Mouse (Mus musculus) right cerebral cortex, postnatal 14 days (tissue): ENCODE results near the gene Traf3.
A peak's percentile ranks its signal among the peaks of the same experiment; 100 is the strongest.

ENCODE experiments used
- DNase-seq: peaks from one replicate; pipeline ENCODE4 v3.0.0; 2022

Gene Traf3

DNA sequence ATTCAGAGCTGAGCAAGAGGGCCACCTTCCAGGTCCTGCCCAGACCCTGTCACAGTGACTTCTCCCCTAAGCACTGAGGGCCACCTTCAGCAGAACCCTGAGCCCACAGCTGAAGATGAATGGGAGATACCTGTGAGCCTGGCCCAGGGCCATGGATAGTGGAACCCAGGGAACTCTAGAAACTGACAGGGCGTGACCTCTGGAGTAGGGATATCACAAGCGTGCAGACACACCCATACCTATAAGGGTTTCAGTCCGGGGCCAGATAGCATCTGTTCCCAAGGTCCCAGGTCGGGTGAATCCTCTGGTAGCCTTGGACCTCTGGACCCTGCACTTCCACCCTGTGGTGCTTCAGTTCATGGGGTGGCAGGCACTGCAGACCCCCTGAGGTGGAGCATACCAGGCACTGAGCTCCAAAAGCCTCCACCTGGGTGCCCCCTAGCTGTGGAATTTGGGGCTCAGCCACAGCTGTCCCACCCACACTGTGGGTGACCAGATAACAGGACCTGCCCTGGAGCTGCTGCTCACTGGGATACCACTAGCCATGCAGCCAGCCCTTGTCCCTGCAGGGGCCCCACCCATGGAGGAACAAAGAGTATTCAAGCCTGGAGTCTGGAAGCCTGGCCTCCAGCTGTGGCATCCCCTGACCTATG, 101.6 kb downstream of the Traf3 start:
- no peak for DNase-seq

DNA sequence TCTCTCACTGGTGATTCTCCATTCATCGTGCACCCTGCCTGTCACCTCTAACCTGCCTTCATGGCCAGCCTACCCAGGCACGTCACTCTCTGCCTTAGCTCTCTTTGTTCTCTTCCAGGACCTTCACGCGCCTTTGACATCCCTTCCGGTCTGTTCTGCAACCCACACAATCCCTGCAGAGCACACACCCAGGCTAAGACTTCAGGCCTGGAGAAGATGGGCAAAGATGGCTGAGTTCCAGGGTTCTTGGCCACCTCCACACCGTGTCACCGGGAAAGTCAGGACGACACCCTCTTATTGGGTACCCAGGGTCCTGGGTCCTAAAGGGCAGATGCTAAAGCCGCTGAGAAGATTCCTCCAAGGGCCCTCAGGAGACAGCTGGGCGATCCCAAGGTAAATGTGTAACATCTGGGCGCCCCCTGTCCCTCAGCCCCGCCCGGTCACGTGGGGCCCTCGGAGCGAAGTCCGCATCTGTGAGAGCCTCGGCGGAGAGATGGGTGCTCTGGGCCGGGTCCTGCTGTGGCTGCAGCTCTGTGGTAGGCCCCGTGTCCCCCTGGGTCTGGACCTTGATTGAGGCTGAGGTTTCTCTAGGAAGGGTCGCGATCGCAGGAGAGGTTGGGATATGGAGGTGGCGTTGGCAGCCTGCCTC, 104.6 kb downstream of the Traf3 start, which contains the start of gene Amn:
Amn (plus strand) TSS at position 467 of the 649 bp plus-strand sequence.
- DNase-seq, result no peak

DNA sequence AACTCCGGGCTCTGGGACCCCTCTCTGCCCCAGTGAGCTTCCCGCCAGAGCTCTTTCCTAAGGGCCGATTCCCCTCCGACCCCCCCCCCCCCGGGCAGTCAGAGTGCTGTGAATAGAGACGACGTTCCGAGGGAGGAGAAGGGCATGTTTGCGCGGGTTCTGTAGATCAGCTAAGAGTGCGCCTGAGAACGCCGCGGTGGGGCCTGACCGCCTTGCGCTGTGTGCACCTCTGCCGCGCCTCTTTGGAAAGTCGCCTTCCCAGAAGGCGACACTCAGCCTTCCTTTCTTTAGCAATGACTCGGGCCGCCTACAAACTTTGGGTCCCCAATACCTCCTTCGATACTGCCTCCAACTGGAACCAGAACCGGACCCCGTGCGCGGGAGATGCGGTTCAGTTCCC, 105.2 kb downstream of the Traf3 start:
- DNase-seq, result no peak

DNA sequence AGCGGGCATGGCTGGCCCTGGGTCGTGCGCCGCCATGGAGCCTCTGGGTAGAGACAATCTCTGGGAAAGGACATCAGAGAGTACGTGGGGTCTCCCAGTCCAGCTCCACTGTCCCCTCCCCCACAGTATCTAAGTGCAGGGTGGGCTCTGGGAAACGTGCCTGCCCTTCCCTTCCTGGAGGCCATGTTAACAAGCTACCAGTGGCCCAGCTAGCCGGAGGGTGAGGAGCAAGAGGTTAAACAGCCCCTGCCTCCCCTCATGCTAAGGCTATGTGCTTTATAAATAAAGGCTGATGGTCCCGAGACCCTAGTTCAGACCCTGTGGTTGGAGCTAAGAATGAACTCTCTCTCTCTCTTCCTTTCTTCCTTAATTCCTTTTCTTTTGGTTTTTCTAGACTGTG, 105.8 kb downstream of the Traf3 start:
- no peak for DNase-seq

DNA sequence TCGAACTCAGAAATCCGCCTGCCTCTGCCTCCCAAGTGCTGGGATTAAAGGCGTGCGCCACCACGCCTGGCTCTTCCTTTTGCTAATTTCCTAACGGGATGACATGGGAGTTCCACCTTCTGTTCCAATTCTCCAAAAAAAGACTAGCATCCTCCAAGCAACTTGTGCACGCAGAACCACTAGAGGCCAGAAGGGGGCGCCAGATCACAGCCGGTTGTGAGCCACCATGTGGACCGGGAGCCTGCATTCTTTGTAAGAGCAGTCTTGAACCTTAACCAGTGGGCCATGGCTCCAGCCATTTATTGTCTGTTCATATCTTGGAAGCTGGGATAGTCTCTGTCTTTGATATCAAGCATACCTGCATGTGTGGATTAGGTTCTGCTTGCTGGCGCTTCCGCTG, 106.2 kb downstream of the Traf3 start:
- peak; percentile 84 for DNase-seq

- no peak for DNase-seq
Measured at GRCm38 (mm10) chr12:111274006-111274405, 107.8 kb downstream of the Traf3 start.

DNA sequence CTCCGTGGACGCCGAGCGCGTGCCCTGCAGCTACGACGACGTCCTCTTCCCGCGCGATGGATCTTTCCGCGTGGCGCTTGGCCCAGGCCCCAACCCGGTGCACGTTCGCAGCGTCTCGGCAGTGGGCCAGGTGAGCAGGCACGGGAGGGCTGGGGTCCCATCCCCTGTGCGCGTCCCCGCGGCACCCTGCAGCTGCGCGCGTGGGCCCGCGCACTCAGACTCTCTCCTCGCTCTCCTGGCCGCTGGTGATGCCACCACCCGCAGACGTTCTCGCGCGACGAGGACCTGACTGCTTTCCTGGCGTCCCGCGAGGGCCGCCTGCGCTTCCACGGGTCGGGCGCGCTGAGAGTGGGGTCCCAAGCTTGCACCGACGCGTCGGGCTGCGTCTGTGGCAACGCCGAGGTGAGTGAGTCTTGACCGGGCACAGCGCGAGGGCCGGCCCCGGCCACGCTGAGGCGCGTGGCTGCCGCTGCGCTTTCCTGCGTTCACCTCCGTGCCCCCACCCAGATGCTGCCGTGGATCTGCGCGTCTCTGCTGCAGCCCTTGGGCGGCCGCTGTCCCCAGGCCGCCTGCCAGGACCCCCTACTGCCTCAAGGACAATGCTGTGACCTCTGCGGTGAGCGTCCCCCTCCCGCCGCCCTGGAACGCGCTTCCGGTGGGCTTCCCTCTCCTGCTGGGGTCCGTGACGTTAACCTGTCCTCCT, 108.4 kb downstream of the Traf3 start:
- peak; percentile 56 for DNase-seq

DNA sequence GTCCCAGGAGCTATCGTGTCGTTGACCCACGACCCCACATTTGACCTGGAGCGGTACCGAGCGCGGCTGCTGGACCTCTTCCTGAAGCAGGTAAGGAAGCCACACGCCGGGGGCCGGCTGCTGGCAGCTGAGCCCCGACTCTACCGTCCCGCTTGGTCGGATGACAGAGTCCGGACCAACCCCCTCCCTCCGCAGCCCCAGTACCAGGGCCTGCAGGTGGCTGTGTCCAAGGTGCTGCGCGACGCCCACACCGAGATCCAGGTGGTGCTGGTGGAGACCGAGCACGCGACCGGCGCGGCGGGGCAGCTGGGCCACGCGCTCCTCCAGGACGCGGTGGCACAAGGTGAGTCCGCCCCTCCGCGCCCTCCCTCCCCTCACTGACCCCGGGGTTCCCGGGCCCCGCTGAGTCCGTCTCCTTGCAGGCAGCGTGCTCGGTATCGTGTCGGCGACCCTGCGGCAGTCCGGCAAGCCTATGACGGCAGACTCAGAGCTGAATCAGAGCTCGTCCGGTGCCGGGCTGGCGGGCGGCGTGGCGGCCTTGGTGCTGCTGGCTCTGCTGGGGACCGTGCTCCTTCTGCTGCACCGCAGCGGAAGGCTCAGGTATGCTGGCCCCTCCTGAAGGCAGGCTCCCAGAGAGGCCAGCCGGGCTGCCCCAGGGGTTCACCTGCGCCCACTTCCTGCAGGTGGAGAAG, 109.1 kb downstream of the Traf3 start:
- no peak for DNase-seq

GRCm38 (mm10) chr12:111276371-111276770, 110.2 kb downstream of the Traf3 start:
- DNase-seq, result no peak

- DNase-seq, result no peak
Measured at GRCm38 (mm10) chr12:111283573-111283972, 117.4 kb downstream of the Traf3 start.

- no peak for DNase-seq
Measured at GRCm38 (mm10) chr12:111284532-111284931, 118.4 kb downstream of the Traf3 start.

DNA sequence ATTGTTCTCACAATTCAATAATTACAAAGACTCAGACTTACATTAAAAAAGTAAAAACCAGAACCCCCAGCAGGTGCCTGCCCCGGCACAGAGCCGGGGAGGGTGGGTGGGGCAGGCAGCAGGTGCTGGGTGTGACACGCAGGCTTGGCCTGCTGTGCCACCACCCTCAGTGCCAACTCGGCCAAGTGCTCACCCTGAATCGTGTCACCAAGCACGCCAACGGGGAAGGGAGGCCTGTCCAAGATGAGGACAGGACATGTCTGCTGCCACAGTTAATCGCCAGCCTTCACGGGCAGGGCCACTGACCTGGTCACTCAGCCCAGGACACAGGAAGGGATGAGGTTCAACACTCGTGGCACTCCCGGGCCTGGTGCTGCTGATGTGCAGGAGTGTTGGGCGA, 126.9 kb downstream of the Traf3 start:
- DNase-seq, result no peak

- DNase-seq, result no peak
Measured at GRCm38 (mm10) chr12:111301322-111302017, 135.3 kb downstream of the Traf3 start.

GRCm38 (mm10) chr12:111302018-111302345, 135.8 kb downstream of the Traf3 start:
- no peak for DNase-seq

DNA sequence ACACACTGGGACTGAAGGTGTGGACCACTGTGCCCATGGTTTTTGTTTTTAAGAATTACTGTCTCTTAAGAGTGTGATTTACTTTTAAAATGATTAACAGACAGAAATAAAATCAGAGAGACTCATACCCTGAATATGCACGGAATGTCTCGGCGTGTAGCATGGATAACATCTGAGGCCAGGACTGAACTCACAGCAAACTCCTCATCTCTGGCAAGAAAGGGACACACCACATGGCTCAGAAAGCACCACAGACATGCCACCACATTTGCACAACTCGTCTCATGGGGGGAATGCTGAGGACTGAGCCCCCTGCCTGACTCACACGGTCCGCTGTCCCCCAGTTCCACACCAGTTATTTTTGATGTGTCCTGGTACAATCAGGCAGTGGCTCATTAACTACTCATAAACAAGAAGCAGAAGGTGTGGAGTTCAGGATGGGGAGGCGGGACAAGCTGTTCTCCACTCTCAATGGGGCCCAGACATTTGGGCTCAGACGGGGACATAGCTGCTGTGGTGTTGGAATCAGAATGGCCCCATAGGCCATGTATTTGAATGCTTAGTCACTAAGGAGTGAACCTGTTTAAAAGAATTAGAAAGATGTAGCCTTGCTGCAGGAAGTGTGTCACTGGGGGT, 137.7 kb downstream of the Traf3 start:
- no peak for DNase-seq

GRCm38 (mm10) chr12:111306821-111307220, 140.7 kb downstream of the Traf3 start:
- DNase-seq, result no peak

- no peak for DNase-seq
Measured at GRCm38 (mm10) chr12:111309256-111309655, 143.1 kb downstream of the Traf3 start.

DNA sequence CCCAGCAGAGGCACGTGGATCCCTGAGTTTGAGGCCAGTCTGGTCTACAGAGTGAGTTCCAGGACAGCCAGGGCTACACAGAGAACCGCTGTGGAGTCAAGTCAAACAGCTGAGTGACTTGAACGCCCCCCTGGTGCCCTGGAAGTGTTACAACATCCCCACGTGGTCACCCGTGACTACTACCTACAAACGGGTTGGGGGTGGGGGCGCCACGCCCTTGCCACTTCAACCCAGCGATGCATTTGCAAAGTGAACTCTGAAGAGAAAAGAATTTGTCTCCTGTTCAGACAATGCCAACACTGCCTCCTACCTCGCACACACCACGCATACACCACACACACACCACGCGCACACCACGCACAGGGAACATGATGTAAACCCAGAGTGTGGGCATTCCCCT, 143.8 kb downstream of the Traf3 start:
- no peak for DNase-seq

GRCm38 (mm10) chr12:111311775-111312174, 145.6 kb downstream of the Traf3 start:
- no peak for DNase-seq

DNA sequence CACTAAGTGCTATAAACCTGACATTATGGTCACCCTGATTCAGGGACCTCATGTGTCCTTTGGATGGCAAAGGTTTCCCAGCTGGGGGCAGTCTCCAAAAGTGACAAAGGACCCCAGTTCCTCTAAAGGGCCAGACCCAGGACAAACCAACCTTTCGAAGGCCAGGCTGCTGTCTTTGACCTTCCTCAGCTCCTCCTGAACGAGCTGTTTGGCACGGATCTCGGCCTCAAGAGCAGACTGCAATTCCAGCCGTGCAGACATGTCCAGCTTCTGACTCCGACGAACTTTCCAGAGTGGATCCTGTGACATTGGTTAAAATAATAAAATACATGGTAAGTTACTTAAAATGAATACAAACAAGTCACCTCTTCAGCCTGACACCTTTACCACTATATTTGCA, 148.1 kb downstream of the Traf3 start:
- no peak for DNase-seq
